Mouse (Mus musculus): ENCODE data around the gene Esf1. TPM values are rescaled to one million over a fixed set of nuclear protein-coding genes. Genes with fewer than 3 reads are reported as not detected.
"Not testable (repeated sequence)": the region's sequence is repeated elsewhere in the genome, so short reads cannot be mapped to it uniquely, and the experiment has no call there.

The Esf1 gene
- polyA plus RNA-seq, 1 experiment from 2014 or later, result 18.8 TPM

DNA sequence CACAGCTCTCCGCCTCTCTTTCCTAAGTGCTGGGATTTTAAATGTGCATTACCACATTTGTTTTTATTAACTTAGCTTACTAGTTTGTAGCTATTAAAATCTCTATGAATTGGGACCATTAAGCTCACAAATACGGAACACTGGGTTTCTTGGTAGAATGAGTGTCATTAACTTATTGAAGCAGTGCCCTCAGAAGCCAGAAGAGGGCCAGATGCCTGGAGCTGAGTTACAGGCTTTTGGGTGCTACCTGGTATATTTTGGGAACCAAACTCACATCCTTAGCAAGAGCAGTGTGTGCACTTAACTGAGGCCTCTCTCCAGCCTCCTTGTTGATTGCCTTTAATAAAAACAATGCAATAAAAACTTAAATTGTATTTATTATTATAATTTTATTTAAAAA is 30.3 kb upstream of the Esf1 start:
- TF ChIP-seq CTCF (IDR thresholded peaks at IDR 0.05; ENCODE audit: low read depth), result peak; percentile 51
- 68% methylated on average over 2 of the region's 2 CpGs for WGBS

DNA sequence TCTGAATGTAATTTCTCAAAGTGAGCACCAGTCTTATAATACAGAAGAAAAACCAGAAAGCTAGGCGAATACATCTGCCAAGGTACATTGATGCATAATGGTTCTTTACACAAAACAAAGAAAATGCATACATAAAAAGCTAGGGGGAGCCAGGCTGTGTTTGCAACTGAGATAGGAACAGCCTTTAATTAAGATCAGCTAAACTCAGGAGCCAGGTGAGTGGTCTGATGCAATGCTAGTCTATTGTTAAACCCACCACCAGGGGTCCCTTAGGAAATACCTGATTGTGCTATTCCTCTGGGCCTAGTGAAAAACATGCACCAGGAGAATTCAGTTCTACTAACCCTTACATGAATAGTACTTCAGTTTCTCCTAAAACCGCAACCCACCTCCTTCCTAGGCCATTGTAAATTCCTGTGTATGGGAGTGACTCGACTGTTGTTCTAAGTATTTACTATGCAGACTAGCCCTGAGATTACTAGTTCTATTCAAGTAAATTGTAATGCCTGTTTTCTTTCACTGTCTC is 15.4 kb upstream of the Esf1 start:
- WGBS, result 91% methylated on average over 3 of the region's 3 CpGs
- H3K9me3 ChIP-seq (replicated peaks; ENCODE audit: low read length); H3K4me1 ChIP-seq (replicated peaks; ENCODE audit: insufficient read depth, low read length); H3K4me2 ChIP-seq (ENCODE audit: low read length); H3K9ac ChIP-seq (ENCODE audit: low read depth, low read length); ATAC-seq (replicated peaks; ENCODE audit: low FRiP score, low read depth); H3K36me3 ChIP-seq (ENCODE audit: insufficient read depth, low read length); H3K27ac ChIP-seq; H3K4me3 ChIP-seq (replicated peaks; ENCODE audit: low read depth, low read length); H3K27me3 ChIP-seq (ENCODE audit: insufficient read depth, low read length); DNase-seq (ENCODE audit: low spot score): not testable (repeated sequence)
- TF ChIP-seq CTCF (IDR thresholded peaks at IDR 0.05; ENCODE audit: low read depth), result peak; percentile 36; the same call in 1 of the 2 replicates

More for the DNA sequence above, 30.3 kb upstream of the Esf1 start:
- H3K4me1 ChIP-seq (replicated peaks; ENCODE audit: insufficient read depth, low read length), result no peaks in the 10 kb centered on the region
- peaks cover 10% of the 10 kb centered on the region; the same call in 1 of the 2 replicates for H3K36me3 ChIP-seq (ENCODE audit: insufficient read depth, low read length)
- ATAC-seq (replicated peaks; ENCODE audit: low FRiP score, low read depth) (no peak), DNase-seq (ENCODE audit: low spot score) (peak; percentile 10)
- H3K4me2 ChIP-seq (ENCODE audit: low read length), result no peak overlapping the region
- H3K9ac ChIP-seq (ENCODE audit: low read depth, low read length), result no peak overlapping the region
- no peaks in the 10 kb centered on the region for H3K27me3 ChIP-seq (ENCODE audit: insufficient read depth, low read length)
- no peak overlapping the region for H3K27ac ChIP-seq
- H3K4me3 ChIP-seq (replicated peaks; ENCODE audit: low read depth, low read length), result no peak overlapping the region
- no peaks in the 10 kb centered on the region for H3K9me3 ChIP-seq (replicated peaks; ENCODE audit: low read length)

DNA sequence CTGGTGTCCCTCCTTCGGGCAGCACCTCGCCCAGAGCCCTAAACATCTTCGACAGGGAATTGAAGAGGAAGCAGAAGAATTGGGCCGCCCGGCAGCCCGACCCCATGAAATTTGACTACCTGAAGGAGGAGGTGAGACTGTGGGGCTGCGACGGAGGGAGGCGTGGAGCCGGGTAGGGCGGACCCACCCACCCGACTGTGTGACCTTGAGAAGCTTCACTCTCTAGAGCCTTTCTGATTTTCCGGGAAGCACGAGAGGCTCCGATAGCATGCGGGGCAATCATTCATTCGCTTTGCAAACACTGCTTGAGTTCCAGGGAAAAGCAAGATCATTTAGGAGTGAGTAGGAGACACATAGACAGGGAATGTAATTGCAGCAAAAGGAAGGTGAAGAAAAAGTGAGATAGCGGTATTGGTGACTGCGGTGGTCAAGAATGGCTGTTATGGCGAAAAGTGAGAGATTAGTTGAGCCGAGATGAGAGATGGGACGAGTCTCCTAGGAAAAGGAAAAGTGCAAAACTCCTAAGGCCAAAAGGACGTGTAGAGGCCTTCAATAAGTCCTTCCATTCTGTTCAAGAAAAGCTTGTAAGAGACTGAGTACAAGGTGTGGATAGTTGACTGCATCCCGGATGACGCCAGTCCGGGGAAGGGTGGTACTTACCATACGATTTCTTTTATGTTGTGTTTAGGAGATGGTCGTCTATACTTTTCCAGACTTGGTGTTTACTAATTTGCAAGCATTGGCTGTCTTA is 614 bp upstream of the Esf1 start:
- Histone ChIP-seq H3K36me3 (ENCODE audit: insufficient read depth, low read length) (no peaks in the 10 kb centered on the region; the same call in 1 of the 2 replicates), H3K4me3 (replicated peaks; ENCODE audit: low read depth, low read length) (peak overlapping the region; percentile 55), H3K27ac (peak overlapping the region; percentile 81), H3K9me3 (replicated peaks; ENCODE audit: low read length) (no peaks in the 10 kb centered on the region), H3K27me3 (ENCODE audit: insufficient read depth, low read length) (no peaks in the 10 kb centered on the region), H3K4me1 (replicated peaks; ENCODE audit: insufficient read depth, low read length) (peaks cover 12% of the 10 kb centered on the region), H3K4me2 (ENCODE audit: low read length) (peak overlapping the region; percentile 85), H3K9ac (ENCODE audit: low read depth, low read length) (peak overlapping the region; percentile 69)
- peak; percentile 67 for DNase-seq (ENCODE audit: low spot score)
- peak; percentile 87 for ATAC-seq (replicated peaks; ENCODE audit: low FRiP score, low read depth)
- TF ChIP-seq CTCF (IDR thresholded peaks at IDR 0.05; ENCODE audit: low read depth), result no peak
- 7% methylated on average over 28 of the region's 28 CpGs for WGBS

DNA sequence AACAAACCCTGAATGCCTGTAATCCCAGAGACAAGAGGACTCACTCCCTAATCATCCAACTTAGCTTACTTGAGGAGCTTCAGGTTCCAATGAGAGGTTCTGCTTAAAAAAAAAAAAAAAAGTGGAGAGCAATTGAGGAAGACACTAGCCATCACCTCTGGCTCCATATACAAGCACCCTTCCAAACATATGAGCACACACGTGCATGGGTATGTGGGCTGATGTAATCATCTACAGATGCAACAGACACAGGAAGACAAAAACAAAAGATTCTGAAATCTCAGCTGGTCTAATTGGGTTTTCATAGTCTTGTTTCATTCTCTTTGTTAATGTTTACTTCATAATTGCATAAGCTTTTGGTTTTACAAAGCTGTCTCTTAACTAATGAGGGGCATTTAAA is 1.3 kb downstream of the Esf1 start:
- no peak overlapping the region for H3K4me2 ChIP-seq (ENCODE audit: low read length)
- H3K9me3 ChIP-seq (replicated peaks; ENCODE audit: low read length), result no peaks in the 10 kb centered on the region
- H3K9ac ChIP-seq (ENCODE audit: low read depth, low read length), result no peak overlapping the region
- no peak for TF ChIP-seq CTCF (IDR thresholded peaks at IDR 0.05; ENCODE audit: low read depth)
- DNase-seq (ENCODE audit: low spot score) (no peak), ATAC-seq (replicated peaks; ENCODE audit: low FRiP score, low read depth) (no peak)
- H3K36me3 ChIP-seq (ENCODE audit: insufficient read depth, low read length), result peaks cover 7% of the 10 kb centered on the region; the same call in 1 of the 2 replicates
- no peak overlapping the region for H3K27ac ChIP-seq
- H3K4me1 ChIP-seq (replicated peaks; ENCODE audit: insufficient read depth, low read length), result peaks cover 12% of the 10 kb centered on the region
- WGBS, result 78% methylated on average over 1 of the region's 1 CpGs
- H3K4me3 ChIP-seq (replicated peaks; ENCODE audit: low read depth, low read length), result no peak overlapping the region
- no peaks in the 10 kb centered on the region for H3K27me3 ChIP-seq (ENCODE audit: insufficient read depth, low read length)

DNA sequence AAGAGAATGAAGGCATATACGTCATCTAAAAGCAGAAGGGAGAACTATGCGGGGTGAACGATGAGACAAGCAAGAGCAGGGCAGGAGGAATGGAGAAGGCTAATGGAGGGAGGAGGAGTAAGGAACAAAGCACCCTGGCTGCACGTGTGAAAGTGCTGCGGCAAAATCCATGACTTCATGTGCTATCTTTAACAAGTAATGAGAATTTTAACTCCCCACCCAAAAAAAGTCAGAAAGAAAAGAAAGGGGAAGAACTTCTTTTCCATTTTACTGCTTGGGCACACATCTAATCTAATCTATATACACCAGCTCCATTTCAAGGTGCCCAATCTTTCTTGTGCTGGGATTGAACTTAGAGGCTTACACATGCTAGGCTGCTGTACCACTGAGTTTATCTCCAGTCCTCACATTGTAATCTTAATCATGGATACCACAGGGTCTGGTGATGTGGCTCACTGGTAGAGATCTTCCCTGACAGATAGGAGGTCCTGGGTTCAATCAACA is 7.0 kb downstream of the Esf1 start:
- Histone ChIP-seq H3K27me3 (ENCODE audit: insufficient read depth, low read length) (no peaks in the 10 kb centered on the region), H3K4me3 (replicated peaks; ENCODE audit: low read depth, low read length) (no peak overlapping the region), H3K27ac (no peak overlapping the region), H3K4me1 (replicated peaks; ENCODE audit: insufficient read depth, low read length) (no peaks in the 10 kb centered on the region), H3K9ac (ENCODE audit: low read depth, low read length) (no peak overlapping the region), H3K9me3 (replicated peaks; ENCODE audit: low read length) (no peaks in the 10 kb centered on the region), H3K4me2 (ENCODE audit: low read length) (no peak overlapping the region), H3K36me3 (ENCODE audit: insufficient read depth, low read length) (peaks cover 15% of the 10 kb centered on the region; the same call in 1 of the 2 replicates)
- 97% methylated on average over 5 of the region's 5 CpGs for WGBS
- ATAC-seq (replicated peaks; ENCODE audit: low FRiP score, low read depth) (no peak), DNase-seq (ENCODE audit: low spot score) (no peak)
- TF ChIP-seq CTCF (IDR thresholded peaks at IDR 0.05; ENCODE audit: low read depth), result no peak

DNA sequence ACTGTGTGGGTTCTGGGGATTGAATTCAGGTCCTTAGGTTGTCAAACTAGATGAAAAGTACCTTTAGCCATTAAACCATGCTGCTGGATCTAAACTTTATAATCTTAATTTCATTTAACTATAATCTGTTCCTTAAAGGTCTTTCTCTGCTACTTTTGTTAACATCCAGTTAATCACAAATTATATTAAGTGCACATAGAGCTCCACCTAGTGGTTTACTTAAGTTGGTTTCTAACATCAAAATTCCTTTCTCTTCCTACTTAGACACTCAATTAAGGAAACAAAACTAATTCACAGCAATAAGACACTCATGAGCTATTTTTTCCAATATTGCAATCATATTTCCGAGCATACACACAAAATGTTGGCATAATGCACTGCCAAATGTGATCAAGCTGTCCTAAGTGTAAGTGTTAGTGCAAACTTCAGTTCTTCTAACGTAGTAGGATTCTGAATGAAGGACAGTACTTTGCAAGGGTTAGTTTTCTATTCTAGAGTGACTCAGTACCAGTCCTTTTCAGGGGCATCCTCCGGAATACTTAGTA is 11.1 kb downstream of the Esf1 start:
- DNase-seq (ENCODE audit: low spot score), result peak; percentile 86

DNA sequence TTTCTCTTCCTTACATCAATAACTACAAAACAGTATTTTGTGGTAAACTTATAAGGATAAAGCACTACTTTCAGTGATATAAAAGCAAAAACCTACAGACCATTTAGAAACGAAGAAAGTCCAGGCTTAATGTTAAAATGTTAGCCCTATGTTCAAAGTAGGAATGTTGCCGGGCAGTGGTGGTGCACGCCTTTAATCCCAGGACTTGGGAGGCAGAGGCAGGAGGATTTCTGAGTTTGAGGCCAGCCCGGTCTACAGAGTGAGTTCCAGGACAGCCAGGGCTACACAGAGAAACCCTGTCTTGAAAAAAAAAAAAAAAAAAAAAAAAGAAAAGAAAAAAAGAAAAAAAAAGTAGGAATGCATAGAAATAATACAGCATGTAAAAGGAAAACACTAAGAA is 18.6 kb downstream of the Esf1 start, which contains the start of gene Gm17374:
TSS of gene Gm17374 (plus strand) at position 301 of the 400 bp plus-strand sequence.
- not testable (repeated sequence) for H3K4me3 ChIP-seq (replicated peaks; ENCODE audit: low read depth, low read length); H3K27ac ChIP-seq; H3K4me2 ChIP-seq (ENCODE audit: low read length); H3K9ac ChIP-seq (ENCODE audit: low read depth, low read length); H3K4me1 ChIP-seq (replicated peaks; ENCODE audit: insufficient read depth, low read length); DNase-seq (ENCODE audit: low spot score); H3K27me3 ChIP-seq (ENCODE audit: insufficient read depth, low read length); H3K9me3 ChIP-seq (replicated peaks; ENCODE audit: low read length); ATAC-seq (replicated peaks; ENCODE audit: low FRiP score, low read depth)
- 91% methylated on average over 4 of the region's 4 CpGs for WGBS
- peaks cover 25% of the 10 kb centered on the region for H3K36me3 ChIP-seq (ENCODE audit: insufficient read depth, low read length)

More for the DNA sequence above, 11.1 kb downstream of the Esf1 start:
- H3K36me3 ChIP-seq (ENCODE audit: insufficient read depth, low read length), result peaks cover 26% of the 10 kb centered on the region; the same call in 1 of the 2 replicates
- ATAC-seq (replicated peaks; ENCODE audit: low FRiP score, low read depth), result no peak
- no peak overlapping the region for H3K4me3 ChIP-seq (replicated peaks; ENCODE audit: low read depth, low read length)
- H3K9me3 ChIP-seq (replicated peaks; ENCODE audit: low read length), result no peaks in the 10 kb centered on the region
- no peaks in the 10 kb centered on the region for H3K4me1 ChIP-seq (replicated peaks; ENCODE audit: insufficient read depth, low read length)
- H3K27me3 ChIP-seq (ENCODE audit: insufficient read depth, low read length), result no peaks in the 10 kb centered on the region
- no peak overlapping the region for H3K9ac ChIP-seq (ENCODE audit: low read depth, low read length)
- peak; percentile 75 for TF ChIP-seq CTCF (IDR thresholded peaks at IDR 0.05; ENCODE audit: low read depth)
- WGBS, result 77% methylated on average over 3 of the region's 3 CpGs
- H3K27ac ChIP-seq, result no peak overlapping the region
- H3K4me2 ChIP-seq (ENCODE audit: low read length), result no peak overlapping the region
